24 mouse cellular contexts compared by ENCODE assay signal in the genomic region with DNA sequence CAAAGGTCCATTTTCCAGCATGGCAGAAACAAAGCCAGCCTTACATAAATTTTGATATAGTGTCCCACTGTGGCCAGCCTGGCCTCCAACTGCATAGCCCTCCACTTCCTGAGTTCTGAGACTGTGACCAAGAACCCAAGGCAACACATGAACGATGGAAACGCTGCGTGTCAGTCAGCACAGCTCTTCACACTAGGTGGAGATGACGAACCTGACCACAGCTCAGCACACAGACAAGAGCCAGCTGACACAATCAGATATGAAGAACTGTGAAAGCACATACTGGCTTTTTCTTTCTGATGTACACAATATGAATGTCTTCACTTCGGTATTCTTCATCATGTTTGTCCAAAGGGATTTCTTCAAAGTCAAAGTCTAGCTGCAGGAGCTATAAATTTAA. TPM values are rescaled to one million over a fixed set of nuclear protein-coding genes. Genes with fewer than 3 reads are reported as not detected.
DNase-seq lines count a peak whose midpoint lies in the region; ATAC-seq and TF ChIP-seq lines count a peak whose summit lies in the region.
"Had no signal": no experiment of that assay in that cellular context is flagged by ENCODE, and none has a peak within 500 bp of the region (broad histone marks: within the 10 kb centered on the region; RNA-seq: fewer than 3 reads in every experiment).

No protein-coding gene starts in this region.

- H3K36me3 ChIP-seq in intestine, postnatal 0 days (ENCODE audit: control insufficient read depth, insufficient read depth), result peaks cover 25% of the 10 kb centered on the region
- peaks cover 18% of the 10 kb centered on the region for H3K36me3 ChIP-seq in midbrain, embryonic 15.5 days (replicated peaks)

- H3K27ac ChIP-seq in intestine, postnatal 0 days (ENCODE audit: low read depth, low read length), result no peak overlapping the region
- no peak overlapping the region for H3K27ac ChIP-seq in midbrain, embryonic 15.5 days
- H3K27ac ChIP-seq: embryonic facial prominence, embryonic 13.5 days; forebrain, embryonic 12.5 days; gastrocnemius, adult 2 months; heart, embryonic 15.5 days; hindbrain, embryonic 14.5 days; limb, embryonic 13.5 days; midbrain, embryonic 10.5 days had no signal

- no peak overlapping the region for H3K9ac ChIP-seq in intestine, postnatal 0 days (ENCODE audit: low read depth, low read length)
- H3K9ac ChIP-seq in midbrain, embryonic 15.5 days, result no peak overlapping the region
- H3K9ac ChIP-seq: embryonic facial prominence, embryonic 13.5 days; forebrain, embryonic 12.5 days; heart, embryonic 15.5 days; hindbrain, embryonic 14.5 days; limb, embryonic 13.5 days had no signal

- H3K9me3 ChIP-seq in intestine, postnatal 0 days (ENCODE audit: control insufficient read depth), result no peaks in the 10 kb centered on the region
- no peaks in the 10 kb centered on the region for H3K9me3 ChIP-seq in midbrain, embryonic 15.5 days
- H3K9me3 ChIP-seq: embryonic facial prominence, embryonic 13.5 days; forebrain, embryonic 12.5 days; heart, embryonic 15.5 days; limb, embryonic 13.5 days; midbrain, embryonic 10.5 days had no signal

- peak; percentile 50 for DNase-seq in 416B (ENCODE audit: low read depth)
- peak; percentile 65 for DNase-seq in CD4-positive helper T cell, adult 2 months (ENCODE audit: low read depth, low spot score)
- no peak for DNase-seq in lung, postnatal 4 days
- DNase-seq: adrenal gland, adult 2 months; cerebellum, adult 18-20 months; cerebellum, postnatal 14 days; gastrocnemius, adult 2 months; heart, postnatal 36 days; kidney, postnatal 4 days; lung, adult 18-20 months; lung, postnatal 14 days; thymus, adult 2 months had no signal

- H3K4me3 ChIP-seq in intestine, postnatal 0 days (ENCODE audit: low read depth, low read length), result no peak overlapping the region
- H3K4me3 ChIP-seq in midbrain, embryonic 15.5 days, result no peak overlapping the region
- H3K4me3 ChIP-seq: embryonic facial prominence, embryonic 13.5 days; erythroblast, embryonic 14.5 days; forebrain, embryonic 12.5 days; gastrocnemius, adult 2 months; heart, embryonic 15.5 days; limb, embryonic 13.5 days; midbrain, embryonic 10.5 days had no signal

- H3K4me1 ChIP-seq in intestine, postnatal 0 days (replicated peaks; ENCODE audit: control insufficient read depth, insufficient read depth, low read length), result no peaks in the 10 kb centered on the region
- H3K4me1 ChIP-seq in midbrain, embryonic 15.5 days, result peaks cover 22% of the 10 kb centered on the region

- no peaks in the 10 kb centered on the region for H3K27me3 ChIP-seq in intestine, postnatal 0 days (replicated peaks; ENCODE audit: control insufficient read depth, insufficient read depth, low read length)
- H3K27me3 ChIP-seq in midbrain, embryonic 15.5 days (replicated peaks), result no peaks in the 10 kb centered on the region
- H3K27me3 ChIP-seq: embryonic facial prominence, embryonic 13.5 days; forebrain, embryonic 12.5 days; heart, embryonic 15.5 days; limb, embryonic 13.5 days; Patski had no signal

- no peak overlapping the region for H3K4me2 ChIP-seq in intestine, postnatal 0 days (replicated peaks; ENCODE audit: low read depth)
- no peak overlapping the region for H3K4me2 ChIP-seq in midbrain, embryonic 15.5 days
- H3K4me2 ChIP-seq: embryonic facial prominence, embryonic 13.5 days; forebrain, embryonic 12.5 days; heart, embryonic 15.5 days; hindbrain, embryonic 14.5 days; limb, embryonic 13.5 days had no signal

- TF ChIP-seq CTCF in intestine, postnatal 0 days (IDR thresholded peaks at IDR 0.05; ENCODE audit: low read depth), result no peak

- peak; percentile 14; the same call in 1 of the 2 replicates for ATAC-seq in intestine, postnatal 0 days
- 0 out of 2 replicates have a peak, but pooled peaks have one; percentile 37 for ATAC-seq in monocyte, adult 5-6 weeks (replicated peaks; ENCODE audit: insufficient number of reproducible peaks, low FRiP score, low TSS enrichment, poor library complexity, severe bottlenecking)
- ATAC-seq in granulocyte monocyte progenitor cell, adult 5-6 weeks (replicated peaks; ENCODE audit: poor library complexity, severe bottlenecking), result no peak
- no peak for ATAC-seq in midbrain, embryonic 15.5 days (replicated peaks)
- ATAC-seq: Patski had no signal

- 60% methylated on average over 5 of the region's 5 CpGs for WGBS in intestine, postnatal 0 days
- 95% methylated on average over 5 of the region's 5 CpGs for whole genome bisulfite sequencing in midbrain, embryonic 15.5 days

RNA-seq across cellular contexts. Expression of a gene that starts 3.2 kb away (rescaled TPM):
- polyA plus RNA-seq in intestine, postnatal 0 days (2015; fragmentation: Nextera tagmentation; extraction: Ambion mirVana), result 17.5 and 19.4 TPM in 2 replicates
- 10.9 to 19.7 TPM (median 14.9 TPM) in 3 replicates for total RNA-seq in monocyte, adult 5-6 weeks (2017)
- 7.0 and 12.9 TPM in 2 replicates for total RNA-seq in granulocyte monocyte progenitor cell, adult 5-6 weeks (2014; fragmentation: Nextera tagmentation)
- total RNA-seq in granulocyte monocyte progenitor cell, adult 5-6 weeks (2017), result 17.3 and 17.4 TPM in 2 replicates
- polyA plus RNA-seq in midbrain, embryonic 15.5 days (2015; fragmentation: Nextera tagmentation; extraction: Ambion mirVana), result 27.2 and 28.4 TPM in 2 replicates

Comparison
In these comparisons a context has a peak if more than half of its experiments do, and no peak if none do; other contexts are left out.
1. DNase-seq: peak in 416B (single experiment) and CD4-positive helper T cell, adult 2 months (single experiment); none in lung, postnatal 4 days (0 of 2).
2. ATAC-seq: peak in intestine, postnatal 0 days (single experiment) and monocyte, adult 5-6 weeks (single experiment); none in granulocyte monocyte progenitor cell, adult 5-6 weeks (single experiment) and midbrain, embryonic 15.5 days (single experiment).